Mouse (Mus musculus): ENCODE measurements around the gene Rab42.
A peak's percentile ranks its signal among the peaks of the same experiment; 100 is the strongest.
"Not testable (repeated sequence)": the region's sequence is repeated elsewhere in the genome, so short reads cannot be mapped to it uniquely, and the experiment has no call there.

Rab42 gene

GRCm38 (mm10) chr4:132312627-132313026, 9.4 kb upstream of the Rab42 start:
- no peak for DNase-seq (ENCODE audit: extremely low spot score, low read depth, low spot score)

- DNase-seq (ENCODE audit: extremely low spot score, low read depth, low spot score) = no peak
Measured at GRCm38 (mm10) chr4:132311801-132312200, 8.6 kb upstream of the Rab42 start.

GRCm38 (mm10) chr4:132311209-132311608, 8.0 kb upstream of the Rab42 start:
- no peak for DNase-seq (ENCODE audit: extremely low spot score, low read depth, low spot score)

- DNase-seq (ENCODE audit: extremely low spot score, low read depth, low spot score) = no peak
Measured at GRCm38 (mm10) chr4:132309849-132310472, 6.8 kb upstream of the Rab42 start.

- no peak for DNase-seq (ENCODE audit: extremely low spot score, low read depth, low spot score)
Measured at GRCm38 (mm10) chr4:132309140-132309848, 6.1 kb upstream of the Rab42 start.

GRCm38 (mm10) chr4:132308437-132309139, 5.4 kb upstream of the Rab42 start:
- DNase-seq (ENCODE audit: extremely low spot score, low read depth, low spot score) = peak; percentile 82

GRCm38 (mm10) chr4:132306004-132306403, 2.8 kb upstream of the Rab42 start:
- DNase-seq (ENCODE audit: extremely low spot score, low read depth, low spot score) = no peak

- no peak for DNase-seq (ENCODE audit: extremely low spot score, low read depth, low spot score)
Measured at GRCm38 (mm10) chr4:132305276-132305675, 2.1 kb upstream of the Rab42 start.

- DNase-seq (ENCODE audit: extremely low spot score, low read depth, low spot score) = not testable (repeated sequence)
Measured at GRCm38 (mm10) chr4:132303484-132303883, 299 bp upstream of the Rab42 start.

- no peak for DNase-seq (ENCODE audit: extremely low spot score, low read depth, low spot score)
Measured at GRCm38 (mm10) chr4:132301965-132302938, 933 bp downstream of the Rab42 start.

GRCm38 (mm10) chr4:132301486-132301885, 1.7 kb downstream of the Rab42 start:
- no peak for DNase-seq (ENCODE audit: extremely low spot score, low read depth, low spot score)

GRCm38 (mm10) chr4:132299849-132300248, 3.3 kb downstream of the Rab42 start:
- no peak for DNase-seq (ENCODE audit: extremely low spot score, low read depth, low spot score)

- DNase-seq (ENCODE audit: extremely low spot score, low read depth, low spot score) = no peak
Measured at GRCm38 (mm10) chr4:132295696-132296390, 7.3 kb downstream of the Rab42 start.

GRCm38 (mm10) chr4:132293682-132294240, 9.4 kb downstream of the Rab42 start:
- DNase-seq (ENCODE audit: extremely low spot score, low read depth, low spot score) = no peak

- no peak for DNase-seq (ENCODE audit: extremely low spot score, low read depth, low spot score)
Measured at GRCm38 (mm10) chr4:132292988-132293387, 10.2 kb downstream of the Rab42 start.

- DNase-seq (ENCODE audit: extremely low spot score, low read depth, low spot score) = no peak
Measured at GRCm38 (mm10) chr4:132291624-132292335, 11.4 kb downstream of the Rab42 start.

- no peak for DNase-seq (ENCODE audit: extremely low spot score, low read depth, low spot score)
Measured at GRCm38 (mm10) chr4:132291056-132291455, 12.1 kb downstream of the Rab42 start.

- DNase-seq (ENCODE audit: extremely low spot score, low read depth, low spot score) = not testable (repeated sequence)
Measured at GRCm38 (mm10) chr4:132288840-132289239, 14.3 kb downstream of the Rab42 start.

GRCm38 (mm10) chr4:132275949-132276348, 27.2 kb downstream of the Rab42 start:
- DNase-seq (ENCODE audit: extremely low spot score, low read depth, low spot score) = no peak

Data from hindlimb bud, embryonic 11.5 days (tissue).